Mouse (Mus musculus) midbrain, embryonic 10.5 days (tissue): ENCODE results near the gene Hhatl. TPM values are rescaled to one million over a fixed set of nuclear protein-coding genes. Genes with fewer than 3 reads are reported as not detected.

Source experiments
- DNase-seq: peaks from one replicate; pipeline ENCODE4 v3.0.0-alpha.2; 2017; ENCODE audit warnings: low spot score
- H3K27ac ChIP-seq: fragments of 300-500 bp; sonication (generic); replicated peaks from 2 replicates; pipeline ENCODE4 v1.5.1; 2016; ENCODE audit warnings: mild to moderate bottlenecking
- H3K27me3 ChIP-seq: fragments of 300-500 bp; sonication (generic); 2 replicates; pipeline ENCODE4 v1.6.1; 2016; ENCODE audit warnings: low read depth, mild to moderate bottlenecking; ENCODE audit not compliant: poor library complexity, severe bottlenecking
- H3K36me3 ChIP-seq: fragments of 300-500 bp; sonication (generic); 2 replicates; pipeline ENCODE4 v1.6.1; 2016; ENCODE audit warnings: mild to moderate bottlenecking, moderate library complexity
- H3K4me1 ChIP-seq: fragments of 300-500 bp; sonication (generic); 2 replicates; pipeline ENCODE4 v1.6.1; 2016
- H3K4me3 ChIP-seq: fragments of 300-500 bp; sonication (generic); 2 replicates; pipeline ENCODE4 v1.5.1; 2016; ENCODE audit warnings: mild to moderate bottlenecking, moderate library complexity
- H3K9me3 ChIP-seq: fragments of 300-500 bp; sonication (generic); replicated peaks from 2 replicates; pipeline ENCODE4 v1.6.1; 2016; ENCODE audit warnings: mild to moderate bottlenecking
- WGBS: fragments of 180-500 bp; shearing (Covaris S2); methylation state at CpG from one replicate; pipeline ENCODE4 v1.1.7; 2016; 5-methylcytosine and 5-hydroxymethylcytosine counted together
- polyA plus RNA-seq: library from polyadenylated mRNA; unstranded; fragments of >200 nt; fragmentation: Nextera tagmentation; extraction: Ambion mirVana; gene quantifications from 2 replicates; pipeline ENCODE4 v1.2.1, GENCODE M21; 2016

The Hhatl gene
- polyA plus RNA-seq, 1 experiment from 2014 or later: not detected

DNA sequence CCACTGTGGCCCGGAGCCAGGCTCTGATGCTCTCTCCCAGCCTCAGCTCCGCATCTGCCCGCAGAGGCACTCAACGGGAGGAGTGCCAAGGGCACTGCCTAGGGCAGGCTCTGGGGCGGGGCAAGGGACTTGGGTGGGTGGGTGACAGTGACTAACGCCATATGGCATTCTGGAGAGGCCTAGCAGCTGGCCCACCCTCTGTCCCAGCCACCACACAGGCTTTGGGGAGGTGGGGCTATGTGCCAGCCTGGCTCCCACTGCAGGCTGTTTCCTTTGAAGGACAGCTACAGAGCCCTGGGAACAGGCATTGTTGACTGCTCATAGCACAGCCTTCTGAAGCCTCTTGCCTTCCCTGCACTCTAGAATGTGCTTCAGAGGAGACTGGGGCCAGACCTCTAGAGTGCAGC, 30.3 kb upstream of the Hhatl start:
- WGBS: 84% methylated on average over 6 of the region's 6 CpGs
- H3K27ac ChIP-seq: 0 out of 2 replicates have a peak overlapping the region, but pooled peaks have one; percentile 33
- no peak for DNase-seq
- no peaks in the 10 kb centered on the region for H3K36me3 ChIP-seq
- H3K4me3 ChIP-seq: no peak overlapping the region
- H3K27me3 ChIP-seq: no peaks in the 10 kb centered on the region
- H3K9me3 ChIP-seq: no peaks in the 10 kb centered on the region
- H3K4me1 ChIP-seq: peaks cover 4% of the 10 kb centered on the region; the same call in 1 of the 2 replicates

DNA sequence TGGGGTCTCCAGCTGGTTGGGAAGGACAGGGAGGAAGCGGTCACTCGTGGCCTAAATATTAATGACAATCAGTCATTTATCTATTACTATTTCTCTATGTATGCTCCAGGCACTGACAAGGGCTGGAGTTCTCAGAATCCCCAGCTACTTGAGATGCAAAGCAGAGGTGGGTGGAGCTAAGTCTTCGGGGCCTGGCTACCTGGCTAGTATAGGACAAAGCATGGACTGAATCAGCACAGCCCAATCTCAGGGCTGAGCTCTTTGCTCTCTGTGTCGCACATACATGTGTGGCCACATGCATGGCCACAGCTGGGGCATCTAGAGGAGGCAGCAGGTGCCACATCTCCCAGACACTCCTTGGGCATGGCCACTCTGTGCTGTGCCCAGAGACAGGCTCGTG, 28.5 kb upstream of the Hhatl start:
- H3K36me3 ChIP-seq: no peaks in the 10 kb centered on the region
- no peaks in the 10 kb centered on the region for H3K27me3 ChIP-seq
- peaks cover 4% of the 10 kb centered on the region; the same call in 1 of the 2 replicates for H3K4me1 ChIP-seq
- no peak for DNase-seq
- no peak overlapping the region for H3K4me3 ChIP-seq
- no peak overlapping the region for H3K27ac ChIP-seq
- 72% methylated on average over 5 of the region's 5 CpGs for WGBS
- H3K9me3 ChIP-seq: no peaks in the 10 kb centered on the region

DNA sequence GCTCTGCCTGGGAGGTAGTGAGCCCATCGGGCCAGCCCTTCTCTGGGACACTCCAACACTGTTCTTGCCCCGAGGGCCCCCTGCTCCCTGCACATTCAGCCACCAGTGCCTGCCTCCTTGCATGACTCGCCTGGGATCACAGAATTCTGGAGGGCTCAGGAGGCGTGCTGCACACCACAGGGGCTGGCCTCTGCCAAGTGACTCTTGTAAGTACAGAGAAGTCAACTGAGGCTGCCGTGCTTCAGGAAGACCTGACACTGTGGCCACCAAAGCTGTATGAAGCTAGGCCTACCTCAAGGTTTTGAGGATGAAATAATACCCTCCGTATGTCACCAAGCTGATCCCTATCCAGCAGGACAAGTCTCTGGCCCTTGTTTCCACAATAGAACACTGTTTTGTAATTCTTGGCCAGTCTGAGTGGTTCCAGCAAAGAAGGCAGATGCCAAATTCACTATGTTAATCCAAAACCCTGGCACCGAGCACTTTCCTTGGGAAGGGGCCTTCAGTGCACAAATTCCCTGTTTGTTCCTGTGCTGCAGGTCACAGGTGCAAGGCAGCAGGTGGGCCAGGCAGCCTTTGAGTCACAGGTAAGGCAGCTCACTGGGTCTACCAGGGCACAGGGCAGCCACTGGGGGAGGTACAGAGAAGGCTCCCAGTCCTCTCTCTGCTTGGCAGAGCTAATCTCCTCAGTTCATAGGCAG, 27.6 kb upstream of the Hhatl start:
- Histone ChIP-seq H3K9me3 (no peaks in the 10 kb centered on the region), H3K4me1 (peaks cover 4% of the 10 kb centered on the region; the same call in 1 of the 2 replicates), H3K27me3 (no peaks in the 10 kb centered on the region), H3K4me3 (no peak overlapping the region), H3K36me3 (no peaks in the 10 kb centered on the region), H3K27ac (0 out of 2 replicates have a peak overlapping the region, but pooled peaks have one; percentile 13)
- whole genome bisulfite sequencing: 66% methylated on average over 7 of the region's 7 CpGs
- no peak for DNase-seq

DNA sequence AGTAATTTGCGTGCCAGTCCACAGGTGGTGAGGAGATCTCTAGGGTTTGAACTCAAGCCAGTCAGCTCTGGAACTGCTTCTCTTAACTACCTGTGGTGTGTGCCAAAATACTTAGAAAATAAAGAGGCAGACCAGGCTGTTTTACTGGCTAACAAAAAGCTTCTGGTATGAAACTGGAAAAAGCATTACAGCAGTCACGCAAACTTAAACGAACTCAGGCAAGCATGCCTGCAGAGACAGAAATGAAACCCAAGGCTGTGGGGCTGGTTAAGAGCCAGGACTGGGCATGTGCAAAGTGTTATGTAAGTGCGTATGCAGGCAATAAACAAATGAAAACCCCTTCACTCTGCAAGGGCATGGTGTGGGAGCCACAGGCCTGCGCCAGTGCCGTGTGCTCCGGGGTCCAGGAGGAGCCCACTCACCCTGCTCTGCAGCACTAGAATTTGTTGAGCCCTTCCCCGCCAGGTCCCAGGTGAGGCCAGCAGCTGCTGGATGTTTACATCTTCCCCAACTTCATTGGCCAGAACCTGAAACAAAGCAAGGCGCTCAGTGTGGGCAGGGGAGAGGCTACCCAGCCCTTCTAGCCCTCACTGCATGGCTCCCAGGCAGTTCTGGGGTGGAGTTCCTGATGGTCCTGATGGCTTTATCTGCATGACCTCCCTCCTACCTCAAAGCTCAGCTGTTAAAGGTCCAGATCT, 26.9 kb upstream of the Hhatl start:
- Histone ChIP-seq H3K27me3 (no peaks in the 10 kb centered on the region), H3K4me1 (peaks cover 4% of the 10 kb centered on the region; the same call in 1 of the 2 replicates), H3K9me3 (no peaks in the 10 kb centered on the region), H3K36me3 (no peaks in the 10 kb centered on the region), H3K4me3 (no peak overlapping the region), H3K27ac (0 out of 2 replicates have a peak overlapping the region, but pooled peaks have one; percentile 13)
- DNase-seq: no peak
- 84% methylated on average over 9 of the region's 9 CpGs for WGBS

DNA sequence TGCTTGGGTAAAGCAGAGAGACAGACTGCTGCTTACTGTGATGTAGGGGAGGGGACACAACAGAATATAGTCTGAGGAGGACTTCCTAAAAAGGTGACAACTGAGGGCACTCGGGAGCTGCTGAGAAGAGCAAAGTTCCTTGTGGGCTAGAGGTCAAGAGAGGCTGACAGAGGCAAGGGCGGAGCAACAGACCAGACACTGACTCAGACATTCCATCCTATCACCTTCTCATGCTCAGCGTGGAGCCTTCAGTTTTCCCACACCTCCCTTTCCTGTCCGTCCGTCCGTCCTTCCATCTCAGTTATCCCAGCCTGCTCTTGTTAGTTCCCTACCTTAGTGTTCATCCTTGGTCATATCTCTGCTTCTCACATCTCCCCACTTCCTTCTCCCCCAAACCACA, 22.9 kb upstream of the Hhatl start:
- H3K9me3 ChIP-seq: no peaks in the 10 kb centered on the region
- H3K4me1 ChIP-seq: peaks cover 9% of the 10 kb centered on the region
- no peak for DNase-seq
- H3K36me3 ChIP-seq: no peaks in the 10 kb centered on the region
- no peaks in the 10 kb centered on the region for H3K27me3 ChIP-seq
- no peak overlapping the region for H3K4me3 ChIP-seq
- 79% methylated on average over 6 of the region's 6 CpGs for WGBS
- no peak overlapping the region for H3K27ac ChIP-seq

DNA sequence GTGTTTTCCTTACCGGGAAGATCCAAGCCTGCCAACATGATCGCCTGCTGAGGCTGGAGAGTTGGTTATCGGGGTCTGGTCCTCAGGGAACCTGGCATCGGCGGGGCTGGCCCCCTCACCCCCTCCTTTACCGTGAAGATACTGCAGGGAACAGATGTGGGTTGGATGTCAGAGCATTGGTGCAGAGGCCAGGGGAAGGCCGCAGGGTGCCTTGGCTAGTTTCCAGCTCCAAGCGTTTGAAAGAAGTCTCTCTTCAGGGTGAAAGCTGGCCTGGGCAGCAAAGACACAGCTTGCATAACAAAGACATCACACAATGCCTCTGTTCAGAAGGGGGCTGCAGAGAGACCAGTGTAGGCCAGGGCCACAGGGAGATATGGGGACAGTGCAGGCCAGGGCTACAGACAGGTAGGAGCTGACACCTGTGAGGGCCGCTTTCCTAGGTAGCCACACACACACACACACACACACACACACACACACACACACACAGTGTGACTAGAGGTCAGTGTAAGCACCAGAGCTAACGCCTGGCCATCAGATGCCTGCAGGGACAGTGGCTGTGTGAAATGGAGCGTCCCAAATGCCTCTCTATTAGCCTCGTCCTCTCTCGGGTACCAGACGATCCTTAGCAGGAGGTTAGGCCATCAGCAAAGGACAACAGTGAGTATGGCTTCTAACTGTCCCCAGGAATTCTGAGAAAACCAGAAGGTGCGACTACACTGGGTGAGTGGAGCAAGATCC, 17.9 kb upstream of the Hhatl start:
- Histone ChIP-seq H3K36me3 (no peaks in the 10 kb centered on the region), H3K4me1 (peaks cover 39% of the 10 kb centered on the region), H3K27ac (peak overlapping the region; percentile 68), H3K9me3 (no peaks in the 10 kb centered on the region), H3K27me3 (no peaks in the 10 kb centered on the region), H3K4me3 (no peak overlapping the region)
- no peak for DNase-seq
- 20% methylated on average over 15 of the region's 15 CpGs for WGBS

DNA sequence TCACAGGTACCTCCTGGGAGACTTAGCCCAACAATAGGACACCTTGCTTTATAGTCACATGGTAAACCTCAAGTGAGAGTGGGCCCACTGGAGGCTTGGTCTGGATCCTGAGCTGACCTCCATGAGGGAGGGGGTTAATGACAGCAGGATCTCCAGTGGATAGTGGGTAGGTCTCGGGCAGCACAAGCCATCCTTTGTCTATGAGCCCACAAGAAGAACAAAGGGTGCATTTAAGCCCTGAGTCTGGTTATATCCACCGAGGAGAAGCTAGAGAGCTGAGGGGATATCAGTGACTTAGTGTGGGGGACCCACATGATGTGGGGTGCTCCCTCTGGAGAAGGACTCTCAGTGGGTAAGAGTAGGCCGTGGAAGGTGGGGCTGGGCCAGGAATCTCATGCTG, 16.2 kb upstream of the Hhatl start:
- peak overlapping the region; percentile 73 for H3K27ac ChIP-seq

DNA sequence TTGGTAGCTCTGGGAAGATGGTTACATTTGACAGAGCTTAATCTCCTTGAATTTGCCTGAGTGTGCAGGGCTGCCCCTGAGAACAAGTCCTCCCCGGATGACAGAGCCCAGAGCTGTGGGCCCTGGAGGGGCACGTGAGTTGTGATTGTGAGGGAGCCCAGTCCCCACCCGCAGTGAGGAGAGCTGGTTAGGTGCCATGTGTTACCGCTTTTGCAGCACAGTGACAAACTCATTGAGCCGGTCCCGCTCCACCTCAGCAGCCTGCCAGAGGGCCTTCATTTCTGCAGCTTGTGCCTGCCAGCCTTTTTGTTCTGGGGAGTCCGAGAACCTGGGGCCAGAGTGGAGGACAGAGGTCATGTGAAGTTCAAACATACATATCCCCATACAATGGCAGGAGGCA, 15.6 kb upstream of the Hhatl start:
- no peak overlapping the region for H3K4me3 ChIP-seq
- peak overlapping the region; percentile 73 for H3K27ac ChIP-seq
- H3K4me1 ChIP-seq: peaks cover 39% of the 10 kb centered on the region
- 72% methylated on average over 7 of the region's 7 CpGs for WGBS
- no peaks in the 10 kb centered on the region for H3K36me3 ChIP-seq
- no peaks in the 10 kb centered on the region for H3K27me3 ChIP-seq
- no peak for DNase-seq
- no peaks in the 10 kb centered on the region for H3K9me3 ChIP-seq

More for the DNA sequence above, 16.2 kb upstream of the Hhatl start:
- no peaks in the 10 kb centered on the region for H3K9me3 ChIP-seq
- no peaks in the 10 kb centered on the region for H3K36me3 ChIP-seq
- 64% methylated on average over 3 of the region's 3 CpGs for WGBS
- H3K4me3 ChIP-seq: no peak overlapping the region
- no peak for DNase-seq
- no peaks in the 10 kb centered on the region for H3K27me3 ChIP-seq
- peaks cover 39% of the 10 kb centered on the region for H3K4me1 ChIP-seq

DNA sequence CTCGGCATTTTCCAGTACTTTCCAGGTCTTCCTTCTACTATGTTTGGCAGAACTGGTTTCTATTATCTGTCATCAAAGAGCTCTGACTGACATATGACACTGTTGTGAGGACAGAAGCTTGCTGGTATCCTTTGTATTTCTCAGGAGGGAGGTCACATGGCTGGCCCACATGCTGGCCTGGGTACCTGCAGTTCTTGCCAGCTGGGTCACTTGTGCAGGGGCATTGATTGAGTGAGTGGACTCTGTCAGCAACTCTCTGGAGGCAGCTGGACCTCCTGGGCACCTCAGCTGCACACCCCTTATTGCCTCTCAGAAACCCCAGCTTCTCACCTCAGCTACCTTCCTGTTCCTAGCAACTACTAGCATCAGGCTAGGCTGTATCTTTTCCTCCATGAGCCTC, 15.2 kb upstream of the Hhatl start:
- 67% methylated on average over 1 of the region's 1 CpGs for WGBS
- no peaks in the 10 kb centered on the region for H3K9me3 ChIP-seq
- peaks cover 39% of the 10 kb centered on the region for H3K4me1 ChIP-seq
- DNase-seq: no peak
- peak overlapping the region; percentile 73 for H3K27ac ChIP-seq
- H3K27me3 ChIP-seq: no peaks in the 10 kb centered on the region
- no peaks in the 10 kb centered on the region for H3K36me3 ChIP-seq
- H3K4me3 ChIP-seq: no peak overlapping the region

DNA sequence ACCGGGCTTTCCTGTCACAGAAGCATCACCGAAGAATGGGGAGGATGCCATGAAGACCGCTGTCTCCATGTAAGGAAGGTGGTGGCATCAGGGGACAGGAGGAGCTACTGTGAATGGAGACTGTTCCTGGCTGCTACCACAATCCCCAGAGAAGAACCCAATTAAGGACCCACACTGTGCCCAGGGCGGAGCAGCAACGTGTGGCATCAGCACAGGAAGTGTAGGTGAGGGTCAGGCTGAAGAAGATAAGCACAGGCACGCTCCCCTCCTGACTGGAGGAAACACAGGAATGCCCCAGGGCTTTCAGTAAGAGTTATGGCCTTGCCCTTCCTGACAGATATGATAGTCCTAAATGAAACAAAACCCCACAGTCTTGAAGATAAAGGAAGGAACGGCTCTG, 10.4 kb upstream of the Hhatl start:
- WGBS: 75% methylated on average over 7 of the region's 7 CpGs
- no peak overlapping the region for H3K27ac ChIP-seq
- H3K27me3 ChIP-seq: no peaks in the 10 kb centered on the region
- H3K9me3 ChIP-seq: no peaks in the 10 kb centered on the region
- no peaks in the 10 kb centered on the region for H3K36me3 ChIP-seq
- no peak overlapping the region for H3K4me3 ChIP-seq
- no peak for DNase-seq
- peaks cover 39% of the 10 kb centered on the region for H3K4me1 ChIP-seq

DNA sequence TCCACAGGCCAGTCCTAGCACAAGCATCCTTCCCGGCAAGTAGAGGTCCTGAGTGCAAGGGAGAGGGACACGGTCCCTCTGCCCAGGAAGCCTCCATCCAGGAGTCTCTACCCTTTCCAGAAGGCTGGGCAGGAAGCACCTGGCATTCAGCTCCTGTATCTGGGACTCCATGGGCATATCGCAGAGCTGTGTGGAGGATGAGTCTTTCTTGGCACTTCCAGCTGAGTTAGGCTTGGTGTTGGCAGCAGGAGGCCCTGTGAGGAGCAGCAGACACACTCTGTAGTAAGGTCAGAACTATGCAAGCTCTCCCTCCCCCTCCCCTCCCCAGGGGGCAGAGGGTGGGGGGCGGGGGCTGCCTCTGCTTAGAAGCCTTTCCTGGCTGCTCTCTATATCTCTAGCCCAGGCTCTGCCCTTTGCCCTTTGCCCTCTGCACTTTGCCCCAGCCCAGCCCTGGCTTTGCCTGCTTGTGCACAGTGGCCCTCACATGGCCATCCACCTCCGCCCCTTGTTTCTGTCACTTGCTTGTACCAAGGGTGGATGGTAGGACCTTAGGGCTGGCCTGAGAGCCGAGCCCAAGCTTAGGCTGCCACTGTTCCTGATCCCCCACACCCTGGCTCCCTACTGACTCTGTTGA, 6.7 kb upstream of the Hhatl start:
- WGBS: 46% methylated on average over 6 of the region's 6 CpGs

DNA sequence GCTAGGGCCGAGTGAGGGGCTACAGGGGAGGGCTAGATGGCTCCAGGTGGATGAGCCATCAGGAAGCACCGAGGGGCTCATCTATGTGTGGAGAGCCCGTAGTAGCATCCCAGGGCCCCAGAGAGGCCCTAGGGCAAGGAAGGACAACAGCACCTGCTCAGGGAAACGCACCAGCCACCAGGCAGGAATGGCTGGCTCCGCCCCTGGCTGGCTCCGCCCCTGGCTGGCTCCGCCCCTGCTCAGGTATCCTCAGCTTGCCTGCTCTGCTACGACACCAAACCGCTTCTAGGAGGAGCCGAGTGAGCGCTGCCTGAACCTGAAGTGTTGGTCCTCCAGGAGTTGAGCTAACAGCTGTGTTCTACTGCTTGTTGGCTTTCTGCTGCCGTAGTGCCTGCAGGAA, 5.4 kb upstream of the Hhatl start:
- Histone ChIP-seq H3K27me3 (no peaks in the 10 kb centered on the region), H3K4me3 (no peak overlapping the region), H3K36me3 (no peaks in the 10 kb centered on the region), H3K4me1 (peaks cover 27% of the 10 kb centered on the region), H3K9me3 (no peaks in the 10 kb centered on the region), H3K27ac (no peak overlapping the region)
- WGBS: 21% methylated on average over 12 of the region's 12 CpGs
- DNase-seq: no peak

More for the DNA sequence above, 6.7 kb upstream of the Hhatl start:
- H3K27ac ChIP-seq: 0 out of 2 replicates have a peak overlapping the region, but pooled peaks have one; percentile 38
- no peaks in the 10 kb centered on the region for H3K27me3 ChIP-seq
- no peaks in the 10 kb centered on the region for H3K36me3 ChIP-seq
- DNase-seq: peak; percentile 19
- peaks cover 27% of the 10 kb centered on the region for H3K4me1 ChIP-seq
- H3K9me3 ChIP-seq: no peaks in the 10 kb centered on the region
- no peak overlapping the region for H3K4me3 ChIP-seq
